Mouse (Mus musculus): ENCODE results near the gene Rab44. TPM values are rescaled to one million over a fixed set of nuclear protein-coding genes. Genes with fewer than 3 reads are reported as not detected.

Rab44 gene
- polyA plus RNA-seq, 1 experiment from 2014 or later: 0.39 TPM

GRCm38 (mm10) chr17:29085266-29085665 lies 28.7 kb upstream of the Rab44 start:
- WGBS: 75% methylated on average over 10 of the region's 10 CpGs
- peaks cover 9% of the 10 kb centered on the region; the same call in 1 of the 2 replicates for H3K27me3 ChIP-seq (ENCODE audit: control insufficient read depth, insufficient read depth, low read length)
- ATAC-seq (ENCODE audit: low FRiP score, low TSS enrichment): no peak

DNA sequence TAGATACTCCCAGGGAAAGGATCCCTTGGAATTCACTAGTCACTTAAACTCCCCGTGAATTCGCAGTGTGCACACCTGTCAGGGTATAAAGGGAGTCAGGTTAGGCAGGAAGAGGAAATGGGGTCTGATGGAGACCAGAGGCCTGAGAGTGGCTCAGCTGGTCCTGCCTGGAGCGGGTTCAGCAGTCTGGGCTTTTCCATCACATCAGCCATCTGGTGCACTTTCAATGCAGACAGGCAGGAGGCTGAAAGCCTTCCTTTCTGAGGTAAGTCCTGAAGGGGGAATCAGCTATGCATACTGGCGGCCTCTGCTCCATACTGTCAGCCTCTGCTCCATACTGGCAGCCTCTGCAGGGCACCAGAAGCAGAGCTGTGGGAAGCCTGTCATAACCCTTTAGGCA lies 27.0 kb upstream of the Rab44 start:
- H3K4me1 ChIP-seq (ENCODE audit: control insufficient read depth, insufficient read depth, low read length): no peaks in the 10 kb centered on the region

More at GRCm38 (mm10) chr17:29085266-29085665, 28.7 kb upstream of the Rab44 start:
- H3K9me3 ChIP-seq (ENCODE audit: control insufficient read depth, low read length): no peaks in the 10 kb centered on the region
- no peak overlapping the region for H3K4me2 ChIP-seq (replicated peaks; ENCODE audit: low read depth, low read length)
- no peak overlapping the region for H3K4me3 ChIP-seq (ENCODE audit: low read length)
- no peaks in the 10 kb centered on the region for H3K36me3 ChIP-seq (ENCODE audit: control insufficient read depth, insufficient read depth, low read length)
- H3K27ac ChIP-seq (ENCODE audit: low read depth, low read length): no peak overlapping the region
- peaks cover 7% of the 10 kb centered on the region; the same call in 1 of the 2 replicates for H3K4me1 ChIP-seq (ENCODE audit: control insufficient read depth, insufficient read depth, low read length)
- no peak overlapping the region for H3K9ac ChIP-seq (ENCODE audit: low read depth, low read length)

GRCm38 (mm10) chr17:29090776-29091175 lies 23.2 kb upstream of the Rab44 start, which contains the start of gene Cdkn1a:
Gene Cdkn1a, plus strand, starts transcription at chr17:29090976.
- ATAC-seq (ENCODE audit: low FRiP score, low TSS enrichment): no peak
- WGBS: 77% methylated on average over 3 of the region's 3 CpGs

More for the DNA sequence above, 27.0 kb upstream of the Rab44 start:
- no peak for ATAC-seq (ENCODE audit: low FRiP score, low TSS enrichment)
- no peak overlapping the region for H3K27ac ChIP-seq (ENCODE audit: low read depth, low read length)
- H3K27me3 ChIP-seq (ENCODE audit: control insufficient read depth, insufficient read depth, low read length): peaks cover 5% of the 10 kb centered on the region; the same call in 1 of the 2 replicates
- H3K9me3 ChIP-seq (ENCODE audit: control insufficient read depth, low read length): no peaks in the 10 kb centered on the region
- no peak overlapping the region for H3K9ac ChIP-seq (ENCODE audit: low read depth, low read length)
- H3K4me2 ChIP-seq (replicated peaks; ENCODE audit: low read depth, low read length): no peak overlapping the region
- 67% methylated on average over 4 of the region's 4 CpGs for WGBS
- no peaks in the 10 kb centered on the region for H3K36me3 ChIP-seq (ENCODE audit: control insufficient read depth, insufficient read depth, low read length)
- no peak overlapping the region for H3K4me3 ChIP-seq (ENCODE audit: low read length)

GRCm38 (mm10) chr17:29091348-29091944 lies 22.5 kb upstream of the Rab44 start:
- Histone ChIP-seq H3K27me3 (ENCODE audit: control insufficient read depth, insufficient read depth, low read length) (peaks cover 7% of the 10 kb centered on the region; the same call in 1 of the 2 replicates), H3K4me3 (ENCODE audit: low read length) (no peak overlapping the region), H3K36me3 (ENCODE audit: control insufficient read depth, insufficient read depth, low read length) (no peaks in the 10 kb centered on the region), H3K4me2 (replicated peaks; ENCODE audit: low read depth, low read length) (no peak overlapping the region), H3K9me3 (ENCODE audit: control insufficient read depth, low read length) (no peaks in the 10 kb centered on the region), H3K27ac (ENCODE audit: low read depth, low read length) (no peak overlapping the region), H3K9ac (ENCODE audit: low read depth, low read length) (no peak overlapping the region), H3K4me1 (ENCODE audit: control insufficient read depth, insufficient read depth, low read length) (peaks cover 13% of the 10 kb centered on the region; the same call in 1 of the 2 replicates)
- WGBS: 43% methylated on average over 6 of the region's 6 CpGs
- no peak for ATAC-seq (ENCODE audit: low FRiP score, low TSS enrichment)

More at GRCm38 (mm10) chr17:29090776-29091175, 23.2 kb upstream of the Rab44 start, which contains the start of gene Cdkn1a:
- H3K9me3 ChIP-seq (ENCODE audit: control insufficient read depth, low read length): no peaks in the 10 kb centered on the region
- no peak within 1 kb of the TSS for H3K4me2 ChIP-seq (replicated peaks; ENCODE audit: low read depth, low read length)
- no peaks in the 10 kb centered on the region for H3K36me3 ChIP-seq (ENCODE audit: control insufficient read depth, insufficient read depth, low read length)
- peaks cover 7% of the 10 kb centered on the region; the same call in 1 of the 2 replicates for H3K27me3 ChIP-seq (ENCODE audit: control insufficient read depth, insufficient read depth, low read length)
- no peak within 1 kb of the TSS for H3K27ac ChIP-seq (ENCODE audit: low read depth, low read length)
- H3K4me1 ChIP-seq (ENCODE audit: control insufficient read depth, insufficient read depth, low read length): peaks cover 13% of the 10 kb centered on the region; the same call in 1 of the 2 replicates
- H3K4me3 ChIP-seq (ENCODE audit: low read length): no peak within 1 kb of the TSS
- H3K9ac ChIP-seq (ENCODE audit: low read depth, low read length): no peak within 1 kb of the TSS

- H3K9me3 ChIP-seq (ENCODE audit: control insufficient read depth, low read length): no peaks in the 10 kb centered on the region
- WGBS: 58% methylated on average over 5 of the region's 5 CpGs
- H3K9ac ChIP-seq (ENCODE audit: low read depth, low read length): no peak overlapping the region
- no peaks in the 10 kb centered on the region for H3K36me3 ChIP-seq (ENCODE audit: control insufficient read depth, insufficient read depth, low read length)
- no peak overlapping the region for H3K4me2 ChIP-seq (replicated peaks; ENCODE audit: low read depth, low read length)
- no peak overlapping the region for H3K4me3 ChIP-seq (ENCODE audit: low read length)
- H3K27ac ChIP-seq (ENCODE audit: low read depth, low read length): no peak overlapping the region
- H3K4me1 ChIP-seq (ENCODE audit: control insufficient read depth, insufficient read depth, low read length): peaks cover 13% of the 10 kb centered on the region; the same call in 1 of the 2 replicates
- H3K27me3 ChIP-seq (ENCODE audit: control insufficient read depth, insufficient read depth, low read length): peaks cover 7% of the 10 kb centered on the region; the same call in 1 of the 2 replicates
- no peak for ATAC-seq (ENCODE audit: low FRiP score, low TSS enrichment)
Observed at GRCm38 (mm10) chr17:29092497-29092896, 21.4 kb upstream of the Rab44 start.

GRCm38 (mm10) chr17:29093110-29093952 lies 20.6 kb upstream of the Rab44 start:
- Histone ChIP-seq H3K4me3 (ENCODE audit: low read length) (peak overlapping the region; percentile 48), H3K4me2 (replicated peaks; ENCODE audit: low read depth, low read length) (peak overlapping the region; percentile 82), H3K9me3 (ENCODE audit: control insufficient read depth, low read length) (no peaks in the 10 kb centered on the region), H3K36me3 (ENCODE audit: control insufficient read depth, insufficient read depth, low read length) (no peaks in the 10 kb centered on the region), H3K27ac (ENCODE audit: low read depth, low read length) (no peak overlapping the region), H3K4me1 (ENCODE audit: control insufficient read depth, insufficient read depth, low read length) (peaks cover 13% of the 10 kb centered on the region; the same call in 1 of the 2 replicates), H3K9ac (ENCODE audit: low read depth, low read length) (peak overlapping the region; percentile 67), H3K27me3 (ENCODE audit: control insufficient read depth, insufficient read depth, low read length) (peaks cover 7% of the 10 kb centered on the region; the same call in 1 of the 2 replicates)
- 7% methylated on average over 36 of the region's 36 CpGs for WGBS
- peak; percentile 84 for ATAC-seq (ENCODE audit: low FRiP score, low TSS enrichment)

DNA sequence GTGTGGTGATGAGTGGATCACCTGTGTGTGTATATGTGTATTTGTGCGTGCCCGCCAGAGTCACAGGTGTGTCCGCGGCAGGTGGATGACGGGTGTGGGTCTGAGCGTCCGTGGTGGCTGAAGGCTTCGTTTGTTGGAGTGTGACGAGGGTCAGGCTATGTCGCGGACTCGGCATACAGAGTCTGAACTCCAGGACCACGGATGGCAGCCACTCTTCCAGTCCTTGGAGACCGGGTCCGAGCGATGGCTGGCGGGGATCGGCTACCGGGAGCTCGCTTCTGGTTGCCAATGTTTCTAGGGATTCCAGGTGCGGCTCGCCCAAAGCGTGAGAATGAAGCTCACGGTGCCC lies 20.0 kb upstream of the Rab44 start:
- H3K4me2 ChIP-seq (replicated peaks; ENCODE audit: low read depth, low read length): peak overlapping the region; percentile 82
- H3K27ac ChIP-seq (ENCODE audit: low read depth, low read length): no peak overlapping the region
- H3K9ac ChIP-seq (ENCODE audit: low read depth, low read length): peak overlapping the region; percentile 67
- WGBS: under 1% methylated on average over 24 of the region's 24 CpGs
- H3K4me1 ChIP-seq (ENCODE audit: control insufficient read depth, insufficient read depth, low read length): peaks cover 13% of the 10 kb centered on the region; the same call in 1 of the 2 replicates
- H3K4me3 ChIP-seq (ENCODE audit: low read length): peak overlapping the region; percentile 48
- H3K27me3 ChIP-seq (ENCODE audit: control insufficient read depth, insufficient read depth, low read length): peaks cover 7% of the 10 kb centered on the region; the same call in 1 of the 2 replicates
- peak; percentile 28 for ATAC-seq (ENCODE audit: low FRiP score, low TSS enrichment)
- H3K9me3 ChIP-seq (ENCODE audit: control insufficient read depth, low read length): no peaks in the 10 kb centered on the region
- H3K36me3 ChIP-seq (ENCODE audit: control insufficient read depth, insufficient read depth, low read length): no peaks in the 10 kb centered on the region

- ATAC-seq (ENCODE audit: low FRiP score, low TSS enrichment): peak; percentile 46
- Histone ChIP-seq H3K36me3 (ENCODE audit: control insufficient read depth, insufficient read depth, low read length) (no peaks in the 10 kb centered on the region), H3K27ac (ENCODE audit: low read depth, low read length) (no peak overlapping the region), H3K4me2 (replicated peaks; ENCODE audit: low read depth, low read length) (peak overlapping the region; percentile 82), H3K27me3 (ENCODE audit: control insufficient read depth, insufficient read depth, low read length) (peaks cover 7% of the 10 kb centered on the region; the same call in 1 of the 2 replicates), H3K9ac (ENCODE audit: low read depth, low read length) (peak overlapping the region; percentile 67), H3K9me3 (ENCODE audit: control insufficient read depth, low read length) (no peaks in the 10 kb centered on the region), H3K4me1 (ENCODE audit: control insufficient read depth, insufficient read depth, low read length) (peaks cover 13% of the 10 kb centered on the region; the same call in 1 of the 2 replicates), H3K4me3 (ENCODE audit: low read length) (peak overlapping the region; percentile 48)
- WGBS: under 1% methylated on average over 71 of the region's 71 CpGs
Observed at GRCm38 (mm10) chr17:29094310-29095181, 19.4 kb upstream of the Rab44 start.

Measured in kidney, embryonic 14.5 days (tissue).